Mouse (Mus musculus) R1 (cell line): ENCODE results near the gene Pcnx2.

Experiments used
- DNase-seq: peaks from one replicate; pipeline ENCODE4 v3.0.0-alpha.2; 2018; ENCODE audit warnings: low read depth, low spot score

The Pcnx2 gene

GRCm38 (mm10) chr8:125822065-125822464 is 76.1 kb downstream of the Pcnx2 start:
- DNase-seq = no peak

GRCm38 (mm10) chr8:125819797-125820196 is 78.3 kb downstream of the Pcnx2 start:
- no peak for DNase-seq

GRCm38 (mm10) chr8:125818796-125819195 is 79.3 kb downstream of the Pcnx2 start:
- DNase-seq = no peak

GRCm38 (mm10) chr8:125816742-125817141 is 81.4 kb downstream of the Pcnx2 start:
- DNase-seq = no peak

GRCm38 (mm10) chr8:125808826-125809225 is 89.3 kb downstream of the Pcnx2 start:
- DNase-seq = no peak

- no peak for DNase-seq
Measured at GRCm38 (mm10) chr8:125807905-125808310, 90.2 kb downstream of the Pcnx2 start.

- peak; percentile 63 for DNase-seq
Measured at GRCm38 (mm10) chr8:125806459-125806858, 91.7 kb downstream of the Pcnx2 start.

GRCm38 (mm10) chr8:125796970-125797369 is 101.1 kb downstream of the Pcnx2 start:
- no peak for DNase-seq

GRCm38 (mm10) chr8:125795341-125795740 is 102.8 kb downstream of the Pcnx2 start:
- DNase-seq = no peak

GRCm38 (mm10) chr8:125792816-125793455 is 105.2 kb downstream of the Pcnx2 start:
- DNase-seq = no peak

- no peak for DNase-seq
Measured at GRCm38 (mm10) chr8:125786886-125787285, 111.2 kb downstream of the Pcnx2 start.

- DNase-seq = peak; percentile 31
Measured at GRCm38 (mm10) chr8:125782161-125782560, 116.0 kb downstream of the Pcnx2 start.

- no peak for DNase-seq
Measured at GRCm38 (mm10) chr8:125779656-125780055, 118.5 kb downstream of the Pcnx2 start.

GRCm38 (mm10) chr8:125778919-125779318 is 119.2 kb downstream of the Pcnx2 start:
- DNase-seq = peak; percentile 78

GRCm38 (mm10) chr8:125777478-125778164 is 120.5 kb downstream of the Pcnx2 start:
- peak; percentile 93 for DNase-seq

- no peak for DNase-seq
Measured at GRCm38 (mm10) chr8:125776800-125777199, 121.3 kb downstream of the Pcnx2 start.

- no peak for DNase-seq
Measured at GRCm38 (mm10) chr8:125776314-125776713, 121.8 kb downstream of the Pcnx2 start.

- peak; percentile 54 for DNase-seq
Measured at GRCm38 (mm10) chr8:125775031-125775430, 123.1 kb downstream of the Pcnx2 start.

GRCm38 (mm10) chr8:125773281-125773803 is 124.8 kb downstream of the Pcnx2 start:
- DNase-seq = peak; percentile 96

GRCm38 (mm10) chr8:125772300-125772699 is 125.8 kb downstream of the Pcnx2 start:
- DNase-seq = peak; percentile 62

GRCm38 (mm10) chr8:125768079-125768478 is 130.0 kb downstream of the Pcnx2 start:
- no peak for DNase-seq

- no peak for DNase-seq
Measured at GRCm38 (mm10) chr8:125763066-125763786, 134.9 kb downstream of the Pcnx2 start.
